Mouse (Mus musculus): ENCODE data around the gene Agap3. TPM values are rescaled to one million over a fixed set of nuclear protein-coding genes. Genes with fewer than 3 reads are reported as not detected.

Agap3 gene
- total RNA-seq (2021), result 100 to 1,000 TPM; 472 to 479 TPM

GRCm38 (mm10) chr5:24452030-24452690 is at the start of gene Agap3:
Gene Agap3, plus strand, starts transcription at chr5:24452177.
- no peak for DNase-seq
- intact Hi-C loops (cut with DNase I), result no loop called here

GRCm38 (mm10) chr5:24404594-24405360 is 47.2 kb upstream of the Agap3 start:
- DNase-seq, result no peak
- intact Hi-C loops (cut with DNase I), result no loop called here

GRCm38 (mm10) chr5:24405389-24405876 is 46.5 kb upstream of the Agap3 start:
- DNase-seq, result no peak
- intact Hi-C loops (cut with DNase I), result no loop called here

GRCm38 (mm10) chr5:24408651-24409050 is 43.3 kb upstream of the Agap3 start:
- intact Hi-C loops (cut with DNase I), result no loop called here
- DNase-seq, result no peak

GRCm38 (mm10) chr5:24409466-24409865 is 42.5 kb upstream of the Agap3 start:
- intact Hi-C loops (cut with DNase I), result no loop called here
- DNase-seq, result no peak

GRCm38 (mm10) chr5:24412063-24412462 is 39.9 kb upstream of the Agap3 start:
- no peak for DNase-seq
- intact Hi-C loops (cut with DNase I), result no loop called here

GRCm38 (mm10) chr5:24413042-24413693 is 38.8 kb upstream of the Agap3 start, which contains the start of gene Asic3:
Gene Asic3, plus strand, starts transcription at chr5:24413392.
- intact Hi-C loops (cut with DNase I), result no loop called here

GRCm38 (mm10) chr5:24413938-24414337 is 38.0 kb upstream of the Agap3 start:
- intact Hi-C loops (cut with DNase I), result no loop called here
- no peak for DNase-seq

More at GRCm38 (mm10) chr5:24413042-24413693, 38.8 kb upstream of the Agap3 start, which contains the start of gene Asic3:
- DNase-seq, result no peak

- peak; percentile 71 for DNase-seq
- intact Hi-C loops (cut with DNase I), result no loop called here
Measured at GRCm38 (mm10) chr5:24416222-24416736, 35.7 kb upstream of the Agap3 start.

- intact Hi-C loops (cut with DNase I), result no loop called here
- no peak for DNase-seq
Measured at GRCm38 (mm10) chr5:24417587-24417986, 34.4 kb upstream of the Agap3 start.

- intact Hi-C loops (cut with DNase I), result no loop called here
- no peak for DNase-seq
Measured at GRCm38 (mm10) chr5:24420381-24420780, 31.6 kb upstream of the Agap3 start.

- intact Hi-C loops (cut with DNase I), result no loop called here
- DNase-seq, result peak; percentile 99
Measured at GRCm38 (mm10) chr5:24423129-24424003, 28.6 kb upstream of the Agap3 start, which contains the start of the genes Cdk5 and Slc4a2. Gene Cdk5, minus strand, starts transcription at chr5:24423530. Gene Slc4a2, plus strand, starts transcription at chr5:24423837.

GRCm38 (mm10) chr5:24424004-24424781 is 27.8 kb upstream of the Agap3 start:
- no peak for DNase-seq
- intact Hi-C loops (cut with DNase I), result no loop called here

GRCm38 (mm10) chr5:24424861-24425411 is 27.0 kb upstream of the Agap3 start:
- peak; percentile 76 for DNase-seq
- intact Hi-C loops (cut with DNase I), result no loop called here

GRCm38 (mm10) chr5:24425421-24426036 is 26.4 kb upstream of the Agap3 start:
- intact Hi-C loops (cut with DNase I), result no loop called here
- peak; percentile 41 for DNase-seq

- DNase-seq, result no peak
- intact Hi-C loops (cut with DNase I), result no loop called here
Measured at GRCm38 (mm10) chr5:24426037-24426432, 25.9 kb upstream of the Agap3 start.

- no peak for DNase-seq
- intact Hi-C loops (cut with DNase I), result no loop called here
Measured at GRCm38 (mm10) chr5:24426556-24427284, 25.3 kb upstream of the Agap3 start.

- intact Hi-C loops (cut with DNase I), result no loop called here
Measured at GRCm38 (mm10) chr5:24427285-24427633, 24.7 kb upstream of the Agap3 start.

More at GRCm38 (mm10) chr5:24427285-24427633, 24.7 kb upstream of the Agap3 start:
- no peak for DNase-seq

Data from left cerebral cortex, postnatal 4 days (tissue).